Mouse (Mus musculus) Muller cell, postnatal 12 days (primary cell): ENCODE measurements around the gene Snap91.

ENCODE experiments used
- DNase-seq: peaks from one replicate; pipeline ENCODE4 v3.0.0-alpha.2; 2015; ENCODE audit errors: inconsistent ontology term

Gene Snap91

DNA sequence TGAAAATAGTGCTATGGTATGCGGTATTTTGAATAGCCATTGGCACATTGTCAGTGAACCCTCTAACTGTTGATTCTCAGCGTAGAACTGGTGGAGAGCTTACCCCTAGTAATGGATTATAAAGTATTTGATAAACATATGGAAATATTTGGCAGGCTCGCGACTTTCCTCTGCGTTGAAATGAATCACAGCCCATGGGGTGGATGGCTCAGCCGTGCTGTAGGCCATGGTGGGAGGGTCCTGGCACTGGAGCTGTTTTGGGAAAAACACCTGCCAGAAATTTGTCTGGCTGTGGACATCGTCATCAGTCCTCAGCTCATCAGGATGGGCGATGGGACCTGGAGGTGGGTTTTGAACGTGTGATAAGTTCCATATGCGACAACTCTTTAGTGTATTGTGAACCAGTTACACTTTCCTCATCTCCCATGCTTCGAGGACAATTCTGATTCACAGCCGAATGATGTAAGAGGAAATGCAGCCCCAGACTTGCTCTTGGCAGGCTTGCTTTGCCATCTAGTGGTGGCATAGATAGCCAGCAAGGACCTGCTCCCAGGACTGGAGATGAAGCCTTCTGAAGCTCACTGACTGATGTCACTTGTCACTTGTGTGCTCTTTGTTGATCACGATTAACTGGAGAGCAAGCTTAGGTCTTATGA, 134.4 kb downstream of the Snap91 start:
- peak; percentile 68 for DNase-seq

DNA sequence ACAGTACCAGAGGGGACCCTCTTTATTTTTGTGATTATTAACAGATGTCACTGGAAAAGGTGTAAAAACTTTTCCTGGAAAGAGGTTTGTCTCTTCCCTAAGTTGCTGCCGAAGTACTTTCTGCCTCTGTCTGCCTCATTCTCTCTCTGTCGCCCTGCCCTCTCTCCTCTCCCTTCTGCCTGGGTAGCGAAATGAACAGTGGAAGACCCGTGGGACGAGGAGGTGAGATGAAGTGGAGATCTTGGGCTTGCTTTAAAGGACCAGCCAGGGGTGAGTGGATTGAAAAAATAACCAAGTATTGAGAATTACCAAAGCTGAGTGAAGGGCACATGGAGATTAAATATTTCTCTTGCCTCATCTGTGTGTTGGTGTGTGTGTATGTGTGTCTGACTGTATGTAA, 136.4 kb downstream of the Snap91 start:
- DNase-seq: no peak

DNA sequence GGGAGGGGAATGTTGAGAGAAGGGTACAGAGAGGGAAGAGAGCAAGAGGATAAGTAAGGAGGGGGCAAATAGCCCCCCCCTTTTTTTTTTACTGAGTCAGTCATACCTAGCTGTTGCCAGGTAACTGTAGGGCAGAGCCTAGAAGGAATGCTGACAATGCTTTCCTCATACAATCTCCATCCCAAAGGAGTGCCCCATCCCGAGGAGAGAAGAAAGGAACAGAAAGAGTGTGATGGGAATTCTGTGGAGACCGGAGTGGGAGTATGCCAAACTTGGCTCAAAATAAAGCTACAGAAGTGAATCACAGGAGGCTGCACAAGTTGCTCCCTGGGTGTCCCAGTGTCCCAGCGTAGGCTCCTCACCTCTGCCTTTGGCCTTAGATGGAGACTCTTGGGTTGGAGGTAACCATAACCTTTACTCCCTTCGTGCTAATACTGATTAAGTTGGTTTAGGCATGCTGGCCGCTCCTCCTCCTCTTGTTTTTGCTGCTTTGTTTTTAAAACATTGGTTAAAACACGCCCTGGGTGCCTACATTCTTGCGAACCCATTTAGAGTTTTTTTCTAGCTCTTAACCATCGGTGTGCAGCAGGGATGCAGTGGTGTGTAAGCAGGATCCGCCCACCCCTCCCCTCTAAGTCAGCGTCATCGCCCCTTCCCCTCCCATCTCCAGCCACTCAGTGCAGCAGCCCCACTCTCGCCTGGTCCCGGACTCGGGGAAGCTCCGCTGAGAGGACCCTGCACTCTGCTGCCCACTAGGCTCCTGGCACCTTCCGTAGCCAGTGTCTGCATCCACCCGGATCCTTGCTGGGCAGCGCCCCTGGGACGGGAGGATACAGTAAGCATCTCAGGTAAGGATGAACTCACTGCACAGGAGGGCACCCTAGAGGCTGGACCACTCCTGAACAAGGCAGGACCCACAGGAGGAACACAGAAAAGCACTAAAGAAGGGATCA, 137.2 kb downstream of the Snap91 start, which contains the start of gene Prss35:
Gene Prss35, plus strand, starts transcription at position 691 of the 953 bp plus-strand sequence.
- DNase-seq: peak; percentile 67

DNA sequence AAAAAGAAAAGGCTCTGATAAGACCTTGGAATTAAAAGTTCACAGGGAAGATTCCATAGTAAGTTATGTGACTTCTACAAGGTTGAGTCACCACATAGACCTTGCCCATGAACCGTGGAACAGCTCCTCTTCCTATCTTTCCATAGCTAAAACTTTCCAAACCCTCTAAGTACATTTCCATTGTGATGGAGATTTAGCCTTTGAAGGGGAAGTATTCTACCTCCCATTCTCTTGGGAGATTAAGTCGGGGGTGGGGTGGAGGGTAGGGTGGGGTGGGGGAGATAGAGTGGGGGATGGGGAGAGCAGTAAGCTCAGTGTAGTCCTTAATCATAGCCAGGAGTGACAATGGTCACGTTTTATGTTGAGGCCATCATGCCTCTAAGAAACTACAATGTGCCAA, 140.5 kb downstream of the Snap91 start:
- DNase-seq: no peak

DNA sequence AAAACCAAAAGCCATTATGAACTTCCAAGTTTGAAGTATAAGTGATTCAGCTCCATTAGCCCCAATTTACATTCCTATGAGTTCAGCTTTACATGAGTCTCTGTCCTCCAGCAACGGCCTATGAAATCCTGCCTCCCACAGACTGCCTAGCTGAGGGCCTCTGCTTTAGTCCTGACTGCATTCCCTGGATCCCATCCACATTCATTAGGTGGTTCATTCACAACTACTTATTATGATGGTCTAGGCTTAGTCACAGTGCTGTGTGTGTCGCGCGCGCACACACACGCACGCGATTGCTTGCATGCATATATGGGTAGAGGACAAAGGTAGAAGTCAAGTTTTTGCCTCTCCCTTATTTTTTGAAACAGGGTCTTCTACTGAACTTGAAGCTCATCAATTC, 141.7 kb downstream of the Snap91 start:
- DNase-seq: peak; percentile 66

DNA sequence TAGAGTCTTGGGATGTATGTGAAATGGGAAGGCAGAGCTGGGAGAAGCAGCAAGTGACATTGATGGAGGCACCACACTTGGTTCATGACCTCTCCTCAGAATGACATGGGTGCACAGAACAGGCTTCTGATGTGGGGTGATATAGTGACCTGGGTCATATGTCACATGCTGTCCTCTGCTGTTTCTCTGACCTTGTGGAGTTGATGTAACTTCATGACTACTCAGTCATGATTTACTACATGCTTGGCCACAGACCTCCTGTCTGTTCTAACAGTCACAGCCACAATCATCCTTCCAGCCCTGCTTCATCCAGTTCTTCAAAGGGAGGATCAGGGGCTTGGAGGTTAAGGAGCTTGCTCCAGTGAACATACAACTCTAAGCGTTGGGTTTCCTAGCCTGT, 142.4 kb downstream of the Snap91 start:
- DNase-seq: no peak

DNA sequence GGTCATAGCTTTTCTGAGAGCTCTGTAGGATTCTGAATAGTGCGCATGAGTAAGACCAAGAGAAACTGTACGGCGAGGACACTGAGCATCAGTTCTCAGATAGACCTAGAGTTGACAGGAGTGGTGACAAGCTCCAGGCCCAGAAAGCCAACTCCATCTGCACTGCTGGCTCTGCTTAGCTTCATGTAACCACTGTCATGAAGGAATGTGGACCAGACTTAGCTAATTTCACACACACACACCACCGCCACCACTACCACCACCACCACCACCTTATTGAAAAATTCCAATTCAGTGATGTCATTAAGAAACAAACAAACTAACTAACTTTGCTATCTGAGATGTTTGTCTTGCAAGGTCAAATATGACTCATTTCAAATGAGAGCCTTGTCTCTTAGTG, 143.5 kb downstream of the Snap91 start:
- peak; percentile 25 for DNase-seq

DNA sequence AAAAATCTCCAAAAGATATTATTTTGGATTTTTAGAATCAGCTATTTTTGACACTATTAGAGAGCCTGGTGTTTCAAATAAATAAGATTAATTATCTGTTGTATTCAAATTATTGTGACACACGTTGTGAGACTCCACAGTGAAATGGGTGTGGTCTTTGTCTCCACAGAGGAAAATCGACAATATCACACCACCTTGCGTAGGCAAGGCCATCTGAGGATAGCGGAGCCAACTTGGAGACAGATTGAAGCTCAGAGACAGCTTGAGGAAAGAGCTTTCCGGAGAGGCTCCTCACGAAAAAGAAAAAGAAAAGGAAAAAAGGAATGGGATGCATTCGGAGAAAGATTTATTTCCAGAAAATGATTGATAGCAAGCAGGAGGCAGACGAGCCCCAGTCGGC, 145.7 kb downstream of the Snap91 start:
- DNase-seq: no peak

DNA sequence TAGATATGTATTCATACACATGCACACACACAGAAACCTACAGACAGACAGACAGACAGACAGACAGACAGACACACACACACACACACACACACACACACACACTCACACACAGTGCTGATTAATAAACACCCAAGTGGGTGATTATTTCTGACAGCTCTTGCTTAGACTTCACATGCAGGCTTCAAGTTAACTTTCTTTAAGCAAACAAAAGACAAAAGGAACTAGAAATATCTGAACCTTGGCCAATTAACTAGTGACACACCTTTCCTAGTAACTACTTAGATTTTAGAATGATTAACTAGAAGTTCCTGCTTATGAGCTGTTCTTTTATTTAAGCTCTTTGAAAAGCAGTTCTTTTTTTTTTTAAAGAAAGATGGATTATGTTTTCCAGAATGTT, 146.1 kb downstream of the Snap91 start:
- DNase-seq: no peak

DNA sequence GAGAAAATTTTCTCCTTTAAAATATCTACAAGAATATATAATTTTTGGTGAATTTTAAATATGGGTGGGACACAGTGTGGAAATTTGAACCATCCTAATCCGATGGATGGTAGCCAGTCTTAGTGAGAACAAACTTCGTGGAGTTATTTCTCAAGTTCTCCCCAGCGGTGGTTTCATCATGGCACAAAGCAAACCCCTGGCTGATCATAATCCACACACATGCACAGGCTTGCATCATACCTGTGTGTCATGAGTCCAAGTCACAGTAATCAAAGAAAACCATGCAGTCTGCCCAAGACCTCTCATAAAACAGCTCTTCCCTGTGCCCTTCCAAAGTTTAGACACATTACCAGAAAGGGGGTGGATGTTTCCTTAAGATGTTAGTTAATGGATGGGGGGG, 150.6 kb downstream of the Snap91 start:
- no peak for DNase-seq

DNA sequence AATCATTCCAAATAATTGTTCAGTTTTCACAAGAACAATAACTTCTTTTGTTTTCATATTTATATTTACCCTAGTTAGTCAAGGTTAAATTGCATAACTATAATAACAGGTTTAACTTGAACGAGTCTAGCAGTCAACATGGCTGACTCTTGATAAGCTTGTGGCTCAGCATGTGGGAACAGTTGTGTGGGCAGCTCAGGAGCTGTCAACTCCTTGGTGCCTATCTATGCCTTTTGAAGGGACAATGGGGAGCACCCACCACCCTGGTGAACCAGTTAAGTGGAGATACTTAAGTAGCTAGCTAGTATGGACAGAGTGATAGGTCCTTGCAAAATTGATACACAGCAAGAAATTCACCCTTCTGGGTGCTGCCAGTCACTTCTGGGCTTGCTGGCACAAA, 151.4 kb downstream of the Snap91 start:
- DNase-seq: no peak

DNA sequence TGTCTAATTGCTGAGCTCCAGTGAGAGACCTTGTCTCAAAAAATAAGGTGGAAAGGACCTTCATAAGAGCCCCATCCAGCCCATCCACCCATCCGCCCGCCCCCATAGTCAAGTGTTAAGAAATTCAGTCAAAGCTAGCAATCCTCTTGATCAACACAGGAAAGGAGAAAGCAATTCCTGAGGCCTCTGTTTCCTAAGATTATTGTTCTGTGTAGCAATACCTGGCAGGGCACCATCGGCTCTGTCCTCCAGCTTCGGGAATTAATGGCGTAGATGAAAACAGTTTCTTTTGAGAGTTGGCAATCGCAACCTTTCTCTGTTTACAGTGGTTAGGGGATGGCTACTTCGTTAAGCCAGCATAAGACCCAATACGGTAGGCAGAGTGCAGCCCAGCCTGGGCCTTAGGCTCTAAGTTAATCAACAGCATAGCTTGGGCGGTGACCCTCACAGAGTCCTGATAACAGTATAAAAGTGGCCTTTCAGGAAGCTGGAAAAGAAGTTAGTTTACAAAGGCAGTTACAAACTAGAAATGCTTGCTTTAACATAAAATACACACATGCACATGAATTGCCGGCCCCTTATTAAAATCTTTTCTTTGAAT, 152.1 kb downstream of the Snap91 start:
- DNase-seq: no peak

DNA sequence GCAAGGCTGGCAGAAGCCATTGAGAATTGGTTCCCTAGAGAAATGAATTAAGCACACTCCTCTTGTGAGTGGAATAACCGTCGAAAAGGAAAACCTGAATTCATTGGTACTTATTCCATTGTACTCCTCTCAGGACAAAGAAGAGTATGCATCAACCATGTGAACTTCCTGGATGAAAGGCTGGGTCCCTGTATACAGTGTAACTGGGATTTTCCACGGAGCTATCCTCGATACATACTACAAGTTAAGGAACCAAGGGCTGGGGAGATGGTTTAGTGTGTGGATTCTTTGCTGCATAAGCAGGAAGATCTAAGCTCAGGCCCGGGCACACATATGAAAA, 154.1 kb downstream of the Snap91 start:
- DNase-seq: no peak

DNA sequence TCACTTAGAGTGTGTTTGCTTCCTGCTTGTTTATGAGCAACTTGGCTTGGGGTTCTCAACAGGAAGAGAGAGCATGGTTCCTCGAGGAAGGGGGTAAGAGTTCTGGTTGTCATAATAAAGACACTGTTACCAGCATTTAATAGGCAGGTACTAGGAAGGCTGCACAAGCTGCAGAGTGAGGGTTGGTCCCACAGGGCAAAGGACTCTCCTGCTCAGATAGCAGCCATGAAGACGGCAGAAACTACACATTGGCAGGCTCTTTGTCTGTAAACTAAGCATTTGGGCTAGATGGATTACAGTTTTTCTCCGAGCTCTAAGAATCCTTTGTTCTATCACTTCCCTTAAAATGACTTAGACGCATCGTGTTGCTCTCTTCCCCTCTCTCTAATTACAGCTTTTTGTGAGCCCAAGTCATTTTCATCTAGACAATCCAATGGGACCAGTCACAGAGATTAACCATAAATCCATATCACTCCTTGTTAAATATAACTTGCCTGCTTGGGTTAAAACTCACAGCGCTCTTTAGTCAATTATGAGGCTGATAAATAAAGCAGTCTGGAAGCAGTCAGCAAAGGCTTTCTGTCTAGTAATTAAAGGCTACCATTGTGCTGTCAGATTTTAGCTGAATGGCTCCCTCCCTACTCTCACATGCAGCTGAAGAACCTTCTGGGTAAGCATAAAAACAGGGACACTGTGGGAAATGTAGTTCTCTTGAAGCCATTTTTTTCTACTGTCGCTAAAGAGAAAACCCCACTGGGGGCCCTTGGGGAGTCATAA, 154.7 kb downstream of the Snap91 start:
- no peak for DNase-seq

DNA sequence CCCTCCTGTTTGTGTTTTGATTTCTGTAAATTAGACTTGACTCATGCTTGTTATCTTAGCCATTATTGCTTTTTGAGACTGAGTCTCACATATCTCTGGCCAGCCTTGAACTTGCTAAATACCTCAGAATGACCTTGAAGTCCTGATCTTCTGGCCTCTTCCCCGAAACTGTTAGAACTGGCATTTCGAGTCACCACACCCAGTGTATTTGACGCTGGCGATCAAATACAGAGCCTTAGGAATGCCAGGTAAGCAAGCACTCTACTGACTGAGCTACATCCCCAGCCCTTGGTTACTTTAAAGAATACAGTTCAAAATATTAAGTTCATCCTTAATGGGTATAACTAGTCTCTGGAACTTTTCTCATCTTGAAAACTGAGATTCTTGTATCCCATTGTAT, 155.4 kb downstream of the Snap91 start:
- DNase-seq: no peak

DNA sequence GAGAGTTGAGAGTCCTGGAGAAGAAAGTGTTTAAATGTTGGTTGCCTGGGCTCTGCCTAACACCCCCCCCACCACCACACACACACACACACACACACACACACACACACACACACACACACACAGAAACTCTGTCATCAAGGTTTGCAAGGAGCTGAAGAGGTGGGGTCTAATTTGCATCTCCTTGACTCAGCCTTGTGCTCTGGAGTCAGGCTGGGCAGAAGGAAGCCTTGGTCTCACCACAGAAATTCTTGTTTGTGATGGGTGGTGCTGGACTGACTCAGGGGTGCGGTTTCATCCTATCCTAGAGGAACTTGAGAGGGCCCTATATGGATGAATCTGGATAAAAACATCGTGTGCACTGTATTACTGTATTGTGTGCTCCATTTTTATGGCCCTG, 159.7 kb downstream of the Snap91 start:
- DNase-seq: no peak

DNA sequence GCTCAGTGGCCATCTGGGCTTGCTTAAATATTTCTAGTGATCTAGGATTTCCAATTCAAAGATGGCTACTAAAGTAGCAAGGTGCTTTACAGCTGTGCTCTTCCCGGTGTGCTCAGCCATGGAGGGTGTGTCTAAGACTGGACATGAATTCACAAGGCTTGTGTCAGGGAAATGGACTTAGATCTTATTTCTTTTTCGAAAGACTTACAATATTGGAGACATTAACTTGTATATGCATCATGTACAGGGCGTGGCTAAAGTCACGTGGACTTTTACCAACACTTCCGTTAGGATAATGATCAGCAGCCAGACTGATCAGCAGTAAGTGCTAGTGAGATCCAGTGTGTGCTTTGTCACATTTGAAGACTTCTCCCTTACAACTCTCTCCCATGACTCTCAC, 160.2 kb downstream of the Snap91 start:
- no peak for DNase-seq

DNA sequence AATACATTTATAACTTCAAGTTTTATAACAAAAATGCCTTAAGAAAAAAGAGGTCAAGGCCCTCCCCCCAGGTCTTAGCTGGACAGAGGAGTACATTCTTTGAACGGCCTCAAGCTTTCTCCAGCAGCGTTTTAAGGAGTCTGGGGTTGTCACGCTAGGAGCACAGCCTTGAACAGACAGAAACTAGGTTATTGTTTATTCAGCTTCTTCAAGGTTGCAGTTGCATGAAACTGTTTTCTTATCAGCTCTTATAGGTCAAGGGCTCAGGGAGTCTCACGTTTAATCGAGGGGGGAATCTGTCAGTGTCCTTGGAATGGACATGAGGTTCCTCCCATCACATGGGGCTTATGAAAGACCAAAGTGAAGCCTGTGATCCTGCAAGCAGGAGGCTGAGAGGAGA, 163.3 kb downstream of the Snap91 start:
- DNase-seq: no peak

DNA sequence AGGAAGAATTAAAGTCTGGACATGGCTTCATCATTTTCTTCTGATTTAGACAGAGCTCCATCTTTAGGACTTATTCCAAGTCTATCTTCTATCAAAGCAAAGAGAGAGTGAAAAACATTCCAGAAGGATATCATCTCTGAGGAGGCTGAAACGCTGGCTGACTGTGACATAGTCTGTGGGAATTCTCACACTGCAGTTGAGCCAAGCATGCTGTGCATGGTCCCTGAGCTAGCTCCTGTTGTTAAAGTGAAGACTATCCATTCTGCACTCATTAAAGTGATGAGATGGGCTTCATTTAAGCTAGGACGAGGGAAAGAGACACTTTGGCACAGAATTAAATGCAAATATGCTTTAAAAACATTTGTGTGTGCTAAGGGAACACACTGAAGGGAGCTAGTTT, 163.9 kb downstream of the Snap91 start:
- no peak for DNase-seq
